Mouse (Mus musculus): ENCODE data around the gene Lgals9. TPM values are rescaled to one million over a fixed set of nuclear protein-coding genes. Genes with fewer than 3 reads are reported as not detected.

Lgals9 gene
- polyA plus RNA-seq, 1 experiment from 2014 or later, result 5.1 TPM

GRCm38 (mm10) chr11:78920411-78920939 lies 64.3 kb downstream of the Lgals9 start, which contains the start of gene Nos2:
Gene Nos2, plus strand, starts transcription at chr11:78920787.
- Histone ChIP-seq H3K4me3 (ENCODE audit: low read depth, low read length) (no peak within 1 kb of the TSS), H3K36me3 (replicated peaks; ENCODE audit: control insufficient read depth, insufficient read depth, low read depth, low read length) (no peaks in the 10 kb centered on the region), H3K27me3 (ENCODE audit: control insufficient read depth, insufficient read depth, low read length) (peaks cover 20% of the 10 kb centered on the region), H3K9ac (replicated peaks; ENCODE audit: low read length) (no peak within 1 kb of the TSS), H3K4me1 (ENCODE audit: control insufficient read depth, insufficient read depth, low read length) (no peaks in the 10 kb centered on the region; the same call in 1 of the 2 replicates), H3K9me3 (replicated peaks; ENCODE audit: control insufficient read depth, low read length) (no peaks in the 10 kb centered on the region), H3K27ac (replicated peaks; ENCODE audit: low read depth, low read length) (no peak within 1 kb of the TSS), H3K4me2 (ENCODE audit: low read depth, low read length) (no peak within 1 kb of the TSS)
- ATAC-seq (replicated peaks; ENCODE audit: insufficient number of reproducible peaks, low FRiP score, low TSS enrichment, low read depth) (no peak), DNase-seq (ENCODE audit: low spot score) (no peak)
- 53% methylated on average over 6 of the region's 6 CpGs for WGBS

- no peaks in the 10 kb centered on the region for H3K9me3 ChIP-seq (replicated peaks; ENCODE audit: control insufficient read depth, low read length)
- H3K4me3 ChIP-seq (ENCODE audit: low read depth, low read length), result no peak overlapping the region
- no peaks in the 10 kb centered on the region for H3K36me3 ChIP-seq (replicated peaks; ENCODE audit: control insufficient read depth, insufficient read depth, low read depth, low read length)
- H3K4me1 ChIP-seq (ENCODE audit: control insufficient read depth, insufficient read depth, low read length), result no peaks in the 10 kb centered on the region; the same call in 1 of the 2 replicates
- no peak for DNase-seq (ENCODE audit: low spot score)
- H3K9ac ChIP-seq (replicated peaks; ENCODE audit: low read length), result no peak overlapping the region
- H3K4me2 ChIP-seq (ENCODE audit: low read depth, low read length), result no peak overlapping the region
- H3K27me3 ChIP-seq (ENCODE audit: control insufficient read depth, insufficient read depth, low read length), result peaks cover 14% of the 10 kb centered on the region
- no peak for ATAC-seq (replicated peaks; ENCODE audit: insufficient number of reproducible peaks, low FRiP score, low TSS enrichment, low read depth)
- WGBS, result 66% methylated on average over 4 of the region's 4 CpGs
- no peak overlapping the region for H3K27ac ChIP-seq (replicated peaks; ENCODE audit: low read depth, low read length)
Measured at GRCm38 (mm10) chr11:78919745-78920144, 65.0 kb downstream of the Lgals9 start.

- Histone ChIP-seq H3K9me3 (replicated peaks; ENCODE audit: control insufficient read depth, low read length) (no peaks in the 10 kb centered on the region), H3K9ac (replicated peaks; ENCODE audit: low read length) (no peak overlapping the region), H3K36me3 (replicated peaks; ENCODE audit: control insufficient read depth, insufficient read depth, low read depth, low read length) (no peaks in the 10 kb centered on the region), H3K27me3 (ENCODE audit: control insufficient read depth, insufficient read depth, low read length) (no peaks in the 10 kb centered on the region), H3K4me2 (ENCODE audit: low read depth, low read length) (no peak overlapping the region), H3K4me3 (ENCODE audit: low read depth, low read length) (no peak overlapping the region), H3K27ac (replicated peaks; ENCODE audit: low read depth, low read length) (no peak overlapping the region), H3K4me1 (ENCODE audit: control insufficient read depth, insufficient read depth, low read length) (no peaks in the 10 kb centered on the region)
- DNase-seq (ENCODE audit: low spot score), result no peak
- ATAC-seq (replicated peaks; ENCODE audit: insufficient number of reproducible peaks, low FRiP score, low TSS enrichment, low read depth), result no peak
- WGBS, result 75% methylated on average over 1 of the region's 1 CpGs
Measured at GRCm38 (mm10) chr11:78916410-78916809, 68.3 kb downstream of the Lgals9 start.

GRCm38 (mm10) chr11:78915473-78915872 lies 69.3 kb downstream of the Lgals9 start:
- Histone ChIP-seq H3K9me3 (replicated peaks; ENCODE audit: control insufficient read depth, low read length) (no peaks in the 10 kb centered on the region), H3K4me3 (ENCODE audit: low read depth, low read length) (no peak overlapping the region), H3K36me3 (replicated peaks; ENCODE audit: control insufficient read depth, insufficient read depth, low read depth, low read length) (no peaks in the 10 kb centered on the region), H3K9ac (replicated peaks; ENCODE audit: low read length) (no peak overlapping the region), H3K27ac (replicated peaks; ENCODE audit: low read depth, low read length) (no peak overlapping the region), H3K4me2 (ENCODE audit: low read depth, low read length) (no peak overlapping the region), H3K27me3 (ENCODE audit: control insufficient read depth, insufficient read depth, low read length) (no peaks in the 10 kb centered on the region), H3K4me1 (ENCODE audit: control insufficient read depth, insufficient read depth, low read length) (no peaks in the 10 kb centered on the region)
- ATAC-seq (replicated peaks; ENCODE audit: insufficient number of reproducible peaks, low FRiP score, low TSS enrichment, low read depth), result no peak
- DNase-seq (ENCODE audit: low spot score), result no peak
- WGBS, result 86% methylated on average over 6 of the region's 6 CpGs

Other genes with a start within 250 kb of the Lgals9 start
- 44.4 TPM in 2 replicates for gene Ccnq, start 233.2 kb downstream of the Lgals9 start, polyA plus RNA-seq (2014; fragmentation: Nextera tagmentation; extraction: Ambion mirVana)
- 12.4 and 14.2 TPM in 2 replicates for gene Lyrm9, start 158.4 kb downstream of the Lgals9 start, polyA plus RNA-seq (2014; fragmentation: Nextera tagmentation; extraction: Ambion mirVana)
- gene Nos2, start 64.2 kb downstream of the Lgals9 start, polyA plus RNA-seq (2014; fragmentation: Nextera tagmentation; extraction: Ambion mirVana), result 0.49 and 1.0 TPM in 2 replicates
- 2.9 and 4.3 TPM in 2 replicates for gene Ksr1, start 161.5 kb upstream of the Lgals9 start, polyA plus RNA-seq (2014; fragmentation: Nextera tagmentation; extraction: Ambion mirVana)